Mouse (Mus musculus) liver, postnatal 0 days (tissue): ENCODE results near the gene Senp6. TPM values are rescaled to one million over a fixed set of nuclear protein-coding genes. Genes with fewer than 3 reads are reported as not detected.
"Not testable (repeated sequence)": the region's sequence is repeated elsewhere in the genome, so short reads cannot be mapped to it uniquely, and the experiment has no call there.

Experiments
- ATAC-seq: fragments of 200-750 bp; cut with Nextera tagmentation; 2 replicates; pipeline ENCODE4 v1.8.0; 2017; ENCODE audit warnings: mild to moderate bottlenecking, moderate library complexity
- DNase-seq: peaks from one replicate; pipeline ENCODE4 v3.0.0-alpha.2; 2016
- H3K27ac ChIP-seq: fragments of 300-500 bp; sonication (generic); 2 replicates; pipeline ENCODE4 v1.5.1; 2014; ENCODE audit warnings: antibody characterized with exemption, moderate library complexity, mild to moderate bottlenecking, low read depth
- H3K27me3 ChIP-seq: fragments of 300-500 bp; sonication (generic); 2 replicates; pipeline ENCODE4 v1.6.1; 2014; ENCODE audit warnings: low read length, control low read depth, mixed read lengths; ENCODE audit not compliant: insufficient read depth
- H3K36me3 ChIP-seq: fragments of 300-500 bp; sonication (generic); replicated peaks from 2 replicates; pipeline ENCODE4 v1.6.1; 2014; ENCODE audit warnings: mild to moderate bottlenecking, control low read depth, low read length, moderate library complexity, mixed read lengths; ENCODE audit not compliant: insufficient read depth
- H3K4me1 ChIP-seq: fragments of 300-500 bp; sonication (generic); 2 replicates; pipeline ENCODE4 v1.6.1; 2014; ENCODE audit warnings: antibody characterized with exemption, mild to moderate bottlenecking, control low read depth; ENCODE audit not compliant: insufficient read depth
- H3K4me2 ChIP-seq: fragments of 300-500 bp; sonication (generic); 2 replicates; pipeline ENCODE4 v1.6.1; 2014; ENCODE audit warnings: low read depth, mild to moderate bottlenecking, low read length, moderate library complexity, mixed read lengths
- H3K4me3 ChIP-seq: fragments of 300-500 bp; sonication (generic); 2 replicates; pipeline ENCODE4 v1.5.1; 2014; ENCODE audit warnings: low read depth, low read length
- H3K9ac ChIP-seq: fragments of 300-500 bp; sonication (generic); replicated peaks from 2 replicates; pipeline ENCODE4 v1.6.1; 2014; ENCODE audit warnings: mild to moderate bottlenecking, moderate library complexity
- H3K9me3 ChIP-seq: fragments of 300-500 bp; sonication (generic); 2 replicates; pipeline ENCODE4 v1.6.1; 2016; ENCODE audit warnings: mild to moderate bottlenecking, control low read depth, low read length, mixed read lengths
- CTCF ChIP-seq: sonication (generic); IDR thresholded peaks from 2 replicates; pipeline ENCODE4 v1.5.1; 2016; ENCODE audit warnings: antibody characterized with exemption, low read depth
- EP300 ChIP-seq: IDR thresholded peaks from 2 replicates; pipeline ENCODE4 v1.6.1; 2016; ENCODE audit warnings: antibody characterized with exemption, low read depth, mild to moderate bottlenecking
- WGBS: fragments of 180-500 bp; shearing (Covaris S2); extraction: QIAGEN DNeasy Blood & Tissue Kit; methylation state at CpG from one replicate; pipeline ENCODE4 v1.1.7; 2014; ENCODE audit not compliant: insufficient replicate concordance; 5-methylcytosine and 5-hydroxymethylcytosine counted together
- polyA plus RNA-seq: library from polyadenylated mRNA; unstranded; fragments of >200 nt; fragmentation: Nextera tagmentation; extraction: Ambion mirVana; gene quantifications from 2 replicates; pipeline ENCODE4 v1.2.1, GENCODE M21; 2015

Senp6 gene
- polyA plus RNA-seq, 1 experiment from 2014 or later: 15.7 TPM

DNA sequence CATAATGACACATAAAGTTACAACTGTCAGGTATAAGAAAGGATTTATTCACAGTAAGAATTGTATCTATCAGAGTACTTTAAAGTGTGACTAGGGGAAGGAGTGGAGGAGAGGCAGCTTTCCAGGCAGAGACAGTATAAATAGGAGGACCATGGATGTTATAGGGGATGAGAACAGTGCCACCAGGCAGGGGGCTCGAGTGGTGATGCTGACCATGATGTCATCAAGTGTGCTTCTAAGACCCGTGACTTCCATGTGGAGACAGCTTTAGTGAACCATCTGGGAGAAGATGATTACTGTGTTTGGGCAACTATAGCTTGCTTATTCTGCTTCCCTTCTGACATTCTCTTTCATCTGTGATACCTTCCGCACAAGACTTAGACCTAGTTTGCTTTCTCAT, 4.9 kb downstream of the Senp6 start:
- no peaks in the 10 kb centered on the region for H3K27me3 ChIP-seq
- 54% methylated on average over 3 of the region's 3 CpGs for WGBS
- no peak overlapping the region for H3K4me2 ChIP-seq
- no peak for DNase-seq
- H3K4me3 ChIP-seq: no peak overlapping the region
- no peak for ATAC-seq
- no peak overlapping the region for H3K27ac ChIP-seq
- TF ChIP-seq CTCF (no peak), EP300 (no peak)
- H3K4me1 ChIP-seq: peaks cover 35% of the 10 kb centered on the region
- no peaks in the 10 kb centered on the region for H3K36me3 ChIP-seq
- no peaks in the 10 kb centered on the region for H3K9me3 ChIP-seq
- H3K9ac ChIP-seq: no peak overlapping the region

DNA sequence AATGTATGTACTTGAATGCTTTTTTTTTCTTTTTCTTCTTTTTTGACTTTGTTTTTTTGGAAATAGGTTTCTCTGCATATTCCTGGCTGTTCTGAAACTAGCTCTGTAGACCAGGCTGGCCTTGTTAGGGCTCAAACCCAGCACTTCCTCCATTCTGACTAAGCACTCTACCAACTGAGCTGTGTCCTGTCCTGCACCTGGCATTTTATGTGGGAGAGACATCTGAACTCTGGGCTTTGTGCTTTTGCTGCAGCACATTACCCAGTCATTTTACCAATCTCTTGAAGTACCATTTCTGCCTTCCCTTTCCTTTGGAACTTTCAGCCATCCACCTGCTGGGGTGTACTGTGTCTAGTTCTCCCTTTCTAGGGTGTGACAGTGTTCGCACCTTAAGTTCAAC, 7.4 kb downstream of the Senp6 start:
- Histone ChIP-seq H3K9me3 (no peaks in the 10 kb centered on the region), H3K4me3 (no peak overlapping the region), H3K4me1 (peaks cover 34% of the 10 kb centered on the region), H3K4me2 (no peak overlapping the region), H3K27me3 (no peaks in the 10 kb centered on the region), H3K9ac (no peak overlapping the region), H3K27ac (no peak overlapping the region), H3K36me3 (no peaks in the 10 kb centered on the region)
- ATAC-seq (no peak), DNase-seq (no peak)
- TF ChIP-seq EP300 (no peak), CTCF (no peak)
- WGBS: 78% methylated on average over 1 of the region's 1 CpGs

DNA sequence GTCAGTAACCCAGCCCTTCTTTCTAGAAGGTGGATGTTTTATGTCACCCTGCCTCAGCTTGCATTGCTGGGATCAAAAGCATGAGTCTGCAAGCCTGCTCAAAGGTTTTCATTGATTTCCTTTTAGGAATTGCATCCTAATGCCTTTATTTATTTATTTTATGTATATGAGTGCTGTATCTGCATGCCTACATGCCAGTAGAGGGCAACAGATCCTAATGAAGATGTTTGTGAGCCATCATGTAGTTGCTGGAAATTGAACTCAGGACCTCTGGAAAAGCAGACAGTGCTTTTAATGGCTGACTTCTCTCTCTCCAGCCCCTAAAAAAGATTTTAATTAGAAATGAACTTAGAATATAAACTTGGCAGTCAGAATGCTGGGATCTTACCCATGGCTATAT, 8.2 kb downstream of the Senp6 start:
- H3K4me1 ChIP-seq: peaks cover 30% of the 10 kb centered on the region

DNA sequence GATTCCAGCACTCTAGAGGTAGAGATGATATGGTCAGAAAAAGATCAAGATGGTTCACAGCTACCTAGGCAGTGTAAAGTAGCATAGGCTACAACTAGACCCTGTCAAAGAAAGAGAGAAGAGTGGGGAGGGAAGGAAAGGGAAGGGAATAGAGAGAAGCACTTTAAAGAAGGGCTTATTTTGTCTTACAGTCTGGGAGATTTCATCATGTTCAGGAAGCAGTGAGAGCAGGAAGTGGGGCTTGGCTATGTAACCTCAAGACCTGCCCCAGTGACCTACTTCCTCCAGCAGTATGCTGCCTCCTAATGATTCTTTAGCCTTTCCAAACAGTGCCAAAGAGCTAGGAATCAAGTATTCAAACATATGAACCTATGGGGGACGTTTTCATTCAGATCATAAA, 14.2 kb downstream of the Senp6 start:
- DNase-seq: no peak
- TF ChIP-seq CTCF (no peak), EP300 (no peak)
- H3K4me2 ChIP-seq: peak overlapping the region; percentile 22; the same call in 1 of the 2 replicates
- H3K4me1 ChIP-seq: peaks cover 29% of the 10 kb centered on the region
- no peak overlapping the region for H3K4me3 ChIP-seq
- peak; percentile 68 for ATAC-seq
- H3K27ac ChIP-seq: peak overlapping the region; percentile 23; the same call in 1 of the 2 replicates
- H3K9me3 ChIP-seq: no peaks in the 10 kb centered on the region
- no peaks in the 10 kb centered on the region for H3K36me3 ChIP-seq
- no peak overlapping the region for H3K9ac ChIP-seq
- no peaks in the 10 kb centered on the region for H3K27me3 ChIP-seq
- WGBS: 43% methylated on average over 1 of the region's 1 CpGs

More for the DNA sequence above, 8.2 kb downstream of the Senp6 start:
- Histone ChIP-seq H3K9me3 (no peaks in the 10 kb centered on the region), H3K27ac (no peak overlapping the region), H3K36me3 (no peaks in the 10 kb centered on the region), H3K9ac (no peak overlapping the region), H3K4me3 (no peak overlapping the region), H3K4me2 (no peak overlapping the region), H3K27me3 (no peaks in the 10 kb centered on the region)
- TF ChIP-seq EP300: no peak
- peak; percentile 53 for TF ChIP-seq CTCF
- ATAC-seq (0 out of 2 replicates have a peak, but pooled peaks have one; percentile 28), DNase-seq (no peak)

DNA sequence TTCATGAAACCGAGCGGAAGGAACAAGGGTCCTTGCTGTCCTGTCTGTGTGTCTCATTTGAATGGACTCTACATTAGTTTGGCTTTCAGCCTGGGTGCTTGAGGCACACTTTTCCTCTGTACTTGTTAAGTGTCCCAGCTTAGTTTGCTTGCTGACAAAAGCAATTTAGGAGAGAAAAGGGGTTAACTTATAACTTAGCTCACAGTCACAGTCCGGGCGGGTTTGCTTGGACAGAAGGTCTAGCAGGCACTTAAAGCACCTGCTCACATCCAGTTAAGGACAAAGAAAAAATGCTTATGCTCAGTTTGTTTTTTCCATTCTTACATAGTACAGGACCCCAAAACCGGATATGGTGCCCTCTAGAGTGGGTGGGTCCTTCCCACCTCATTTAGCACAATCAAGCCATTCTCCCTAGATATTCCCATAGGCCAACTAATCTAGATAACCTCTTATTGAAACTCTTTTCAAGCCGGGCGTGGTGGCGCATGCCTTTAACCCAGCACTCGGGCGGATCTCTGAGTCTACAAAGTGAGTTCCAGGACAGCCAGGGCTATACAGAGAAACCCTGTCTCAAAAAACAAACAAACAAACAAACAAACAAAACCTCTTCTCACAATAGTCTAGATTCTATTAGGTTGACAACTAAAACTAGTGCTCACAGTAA, 17.9 kb downstream of the Senp6 start:
- TF ChIP-seq CTCF (no peak), EP300 (no peak)
- DNase-seq: no peak
- peak overlapping the region; percentile 11; the same call in 1 of the 2 replicates for H3K27ac ChIP-seq

DNA sequence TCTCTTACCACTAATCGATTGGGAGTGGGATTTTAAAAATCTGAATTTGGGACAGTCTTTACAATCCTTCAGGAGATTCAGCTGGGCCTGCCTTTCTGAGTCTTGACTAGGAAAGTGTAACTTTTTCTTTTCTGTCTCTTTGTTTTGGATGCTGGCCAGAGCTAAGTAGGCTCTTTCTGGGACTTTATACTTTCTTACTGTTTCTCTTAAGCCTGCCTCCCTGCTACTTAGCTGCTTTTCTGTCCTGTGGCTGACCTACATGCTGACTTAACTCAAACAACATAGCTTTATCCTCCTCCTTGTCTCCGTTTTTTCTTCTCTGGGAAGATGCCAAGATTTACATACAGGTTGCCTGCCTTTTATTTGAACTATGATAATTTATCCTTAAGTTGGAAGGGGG, 19.0 kb downstream of the Senp6 start:
- Histone ChIP-seq H3K4me3 (no peak overlapping the region), H3K27ac (no peak overlapping the region), H3K27me3 (no peaks in the 10 kb centered on the region), H3K36me3 (peaks cover 3% of the 10 kb centered on the region; the same call in 1 of the 2 replicates), H3K9ac (no peak overlapping the region), H3K4me2 (no peak overlapping the region), H3K9me3 (no peaks in the 10 kb centered on the region), H3K4me1 (peaks cover 30% of the 10 kb centered on the region)
- WGBS: 61% methylated on average over 2 of the region's 2 CpGs
- no peak for ATAC-seq
- TF ChIP-seq CTCF: no peak
- TF ChIP-seq EP300: no peak
- no peak for DNase-seq

More for the DNA sequence above, 17.9 kb downstream of the Senp6 start:
- no peak for ATAC-seq
- Histone ChIP-seq H3K4me3 (no peak overlapping the region), H3K9me3 (no peaks in the 10 kb centered on the region), H3K9ac (no peak overlapping the region), H3K4me1 (peaks cover 30% of the 10 kb centered on the region), H3K36me3 (no peaks in the 10 kb centered on the region), H3K27me3 (no peaks in the 10 kb centered on the region), H3K4me2 (no peak overlapping the region)
- 62% methylated on average over 10 of the region's 10 CpGs for WGBS

DNA sequence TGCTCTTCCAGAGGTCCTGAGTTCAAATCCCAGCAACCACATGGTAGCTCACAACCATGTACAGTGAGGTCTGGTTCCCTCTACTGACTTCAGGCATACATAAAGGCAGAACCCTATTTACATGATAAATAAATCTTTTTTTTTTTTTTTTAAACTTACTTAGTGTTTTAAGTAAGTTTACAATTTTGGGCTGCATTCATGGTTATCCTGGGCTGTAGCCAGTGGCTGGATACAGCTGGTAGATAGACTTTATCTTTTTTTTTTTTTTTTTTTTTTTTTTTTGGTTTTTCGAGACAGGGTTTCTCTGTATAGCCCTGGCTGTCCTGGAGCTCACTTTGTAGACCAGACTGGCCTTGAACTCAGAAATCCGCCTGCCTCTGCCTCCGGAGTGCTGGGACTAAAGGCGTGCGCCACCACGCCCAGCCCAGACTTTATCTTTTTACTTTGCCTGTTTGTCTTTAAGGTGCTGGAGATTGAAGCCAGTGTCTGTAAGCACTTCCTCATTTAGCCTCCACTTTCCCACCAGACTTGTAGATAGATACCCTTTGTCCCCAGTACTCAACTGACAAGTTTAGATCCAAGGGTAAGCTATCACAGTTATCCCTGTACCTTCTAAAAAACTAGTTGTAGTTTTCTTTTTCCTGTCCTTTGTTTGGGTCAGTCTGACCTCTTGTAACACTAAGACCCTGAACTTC, 19.7 kb downstream of the Senp6 start:
- H3K27me3 ChIP-seq, DNase-seq, H3K4me3 ChIP-seq, H3K4me2 ChIP-seq, H3K27ac ChIP-seq, H3K9ac ChIP-seq, H3K9me3 ChIP-seq, H3K36me3 ChIP-seq: not testable (repeated sequence)
- ATAC-seq: peak; percentile 80
- H3K4me1 ChIP-seq: peaks cover 24% of the 10 kb centered on the region
- WGBS: 51% methylated on average over 5 of the region's 6 CpGs
